Mouse (Mus musculus) spleen, embryonic (tissue): ENCODE data around the gene Ctnnbl1.

Experiments
- CTCF ChIA-PET: fragments of 350-600 bp; sonication (Branson Sonifier 250); formaldehyde crosslinking; loops from one replicate; lab custom pipeline; 2022; lab: Charles Lee

Ctnnbl1 gene

DNA sequence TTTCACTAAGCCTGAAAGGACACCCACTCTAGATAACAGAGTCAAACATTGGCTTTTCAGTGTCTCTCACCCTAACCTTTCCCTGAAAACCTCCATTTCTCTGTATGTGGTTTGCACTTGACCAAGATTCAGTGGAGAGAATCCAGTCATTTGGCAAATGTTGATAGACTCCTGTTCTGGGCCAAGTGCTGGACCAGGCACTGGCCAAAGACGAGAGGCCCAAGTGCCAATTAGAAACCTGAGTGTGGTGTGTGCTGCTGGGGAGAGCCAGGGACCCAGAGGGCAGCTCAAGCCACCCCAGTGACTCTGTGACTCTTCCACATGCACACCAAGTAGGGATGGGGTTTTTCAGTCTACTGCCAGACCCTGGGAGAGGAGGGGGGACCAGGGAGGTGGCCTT is 136.5 kb downstream of the Ctnnbl1 start:
- CTCF ChIA-PET = no interaction called here

DNA sequence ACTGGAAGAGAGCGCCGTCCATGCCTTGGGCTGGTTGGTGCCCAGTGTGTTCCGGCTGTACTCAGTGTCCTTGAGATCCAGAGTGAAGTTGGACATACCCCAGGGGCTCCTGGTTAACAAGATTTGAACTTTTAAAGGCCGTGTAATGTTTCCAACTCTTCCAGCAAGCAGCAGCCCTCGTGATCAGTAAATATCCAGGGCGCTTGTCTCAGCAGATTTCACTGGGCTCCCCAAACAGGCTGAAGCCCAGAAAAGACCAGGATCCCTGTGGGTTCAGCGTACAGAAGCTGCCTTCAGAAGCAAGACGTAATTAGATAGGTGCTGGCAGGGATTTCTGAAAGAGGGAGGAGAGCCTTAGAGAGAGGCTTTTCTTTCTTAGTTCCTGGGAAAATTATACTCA is 137.9 kb downstream of the Ctnnbl1 start:
- CTCF ChIA-PET = no interaction called here

DNA sequence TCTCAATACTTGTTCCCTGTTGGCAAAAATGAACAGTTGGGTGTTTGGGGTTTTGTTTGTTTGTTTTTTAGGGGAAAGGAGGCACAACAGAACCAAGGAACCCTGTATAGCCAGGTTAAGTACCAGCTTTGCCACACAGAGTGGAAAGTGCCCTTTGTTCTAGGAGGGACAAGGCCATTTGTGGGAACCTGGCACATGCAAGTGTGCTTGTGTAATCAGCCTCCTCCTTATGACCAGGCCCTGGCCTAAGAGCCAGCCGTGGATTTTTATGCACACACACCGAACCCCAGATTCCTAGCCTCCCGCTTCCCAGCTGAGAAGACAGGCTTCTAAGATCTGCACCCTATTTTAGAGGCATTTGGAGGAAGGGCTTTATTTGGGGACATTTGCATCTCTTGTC is 140.2 kb downstream of the Ctnnbl1 start:
- CTCF ChIA-PET = no interaction called here

DNA sequence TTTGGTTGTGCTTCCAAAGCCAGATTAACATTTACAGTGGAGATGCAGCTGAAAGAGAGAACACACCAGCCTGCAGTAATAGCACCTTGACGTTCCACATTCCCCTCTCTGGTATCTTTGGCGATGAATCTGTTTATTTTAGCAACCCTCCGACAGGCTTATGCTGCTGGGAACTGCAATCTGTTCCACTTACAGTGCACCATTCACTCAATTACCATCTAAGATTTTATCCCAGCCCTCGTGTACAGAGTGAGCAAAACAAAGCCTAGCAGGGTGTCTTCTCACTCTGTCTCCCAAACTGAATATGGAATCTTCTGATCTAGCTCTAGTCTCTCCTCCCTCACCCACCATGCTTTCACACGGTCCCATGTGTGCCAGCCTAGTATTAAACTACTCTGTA is 140.8 kb downstream of the Ctnnbl1 start:
- CTCF ChIA-PET = no interaction called here

DNA sequence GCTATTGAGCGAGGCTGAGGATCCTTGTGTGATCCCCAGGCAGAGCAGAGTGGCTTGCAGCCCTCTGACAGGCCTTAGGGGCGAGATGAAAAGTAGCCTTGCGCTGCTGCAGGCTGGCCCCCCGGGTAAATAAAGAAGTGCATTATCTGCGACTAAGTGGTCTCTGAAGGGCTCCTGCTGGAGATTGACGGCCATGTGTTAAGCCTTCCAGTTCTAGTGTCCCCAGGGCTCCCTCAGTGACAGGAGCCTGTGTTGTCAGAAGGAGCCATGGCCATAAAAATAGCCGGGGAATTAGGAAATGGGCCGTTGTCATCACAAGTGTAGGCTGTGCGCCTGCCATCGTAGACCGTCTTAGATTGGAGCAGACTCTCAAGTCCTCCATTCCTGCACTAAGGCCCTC is 144.7 kb downstream of the Ctnnbl1 start:
- CTCF ChIA-PET = no interaction called here

DNA sequence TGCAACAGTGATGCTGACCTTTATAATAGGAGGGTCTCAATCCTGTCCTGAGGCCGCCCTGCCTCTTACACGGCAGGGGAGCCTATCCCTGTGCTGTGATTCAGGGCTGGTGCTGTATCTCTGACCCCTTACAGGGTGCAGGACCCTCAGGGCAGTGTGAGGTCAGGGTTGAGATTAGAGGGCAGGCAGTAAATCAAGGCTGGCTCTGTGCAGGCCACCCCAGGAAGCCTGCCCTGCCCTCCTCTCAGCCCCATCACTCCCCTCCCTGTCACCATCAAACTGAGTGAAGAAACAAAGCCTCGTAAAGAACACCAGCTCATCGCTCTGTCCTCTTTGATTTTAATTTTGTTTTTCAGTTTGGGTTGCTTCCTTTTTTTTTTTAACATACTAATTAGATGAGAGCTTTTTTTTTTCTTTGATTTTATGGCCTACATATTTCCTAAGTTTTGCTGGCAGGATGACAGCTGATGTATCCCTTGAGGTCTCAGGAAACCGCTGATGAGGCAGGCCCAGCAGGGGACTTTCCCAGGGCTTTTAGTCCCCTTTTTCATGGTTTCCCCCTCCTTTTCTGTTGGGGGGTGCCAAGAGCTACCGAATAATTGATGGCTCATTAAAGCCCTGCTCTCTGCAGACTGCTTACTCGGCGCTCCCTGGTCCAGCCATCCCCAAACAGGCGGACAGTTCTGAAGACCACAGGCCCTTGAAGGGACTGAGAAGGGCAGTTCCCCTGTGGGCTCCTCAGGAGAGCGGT is 150.2 kb downstream of the Ctnnbl1 start:
- CTCF ChIA-PET = no interaction called here

DNA sequence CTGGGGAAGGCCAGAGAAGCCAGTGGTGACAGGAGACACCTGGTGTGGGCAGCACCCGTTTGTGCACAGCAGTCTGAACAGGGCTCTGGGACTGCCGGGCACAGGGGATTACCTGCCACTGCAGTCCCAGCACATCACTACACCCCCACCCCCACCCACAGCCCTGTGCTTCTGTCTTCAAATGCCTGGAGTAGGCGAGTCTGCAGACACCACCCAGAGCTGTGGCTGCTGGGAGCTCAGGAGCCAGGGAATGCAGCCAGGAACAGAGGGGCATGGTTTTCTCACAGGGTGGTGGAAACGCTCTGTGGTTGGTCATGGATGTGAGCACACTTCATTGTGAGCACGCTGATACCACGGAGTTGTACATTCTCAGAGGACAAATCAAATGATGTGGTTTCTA is 154.0 kb downstream of the Ctnnbl1 start:
- CTCF ChIA-PET = interaction anchor here (0.7 kb wide), 1 partner anchor 914 kb away, joined by 7 read pairs; no protein-coding TSS in a partner anchor

DNA sequence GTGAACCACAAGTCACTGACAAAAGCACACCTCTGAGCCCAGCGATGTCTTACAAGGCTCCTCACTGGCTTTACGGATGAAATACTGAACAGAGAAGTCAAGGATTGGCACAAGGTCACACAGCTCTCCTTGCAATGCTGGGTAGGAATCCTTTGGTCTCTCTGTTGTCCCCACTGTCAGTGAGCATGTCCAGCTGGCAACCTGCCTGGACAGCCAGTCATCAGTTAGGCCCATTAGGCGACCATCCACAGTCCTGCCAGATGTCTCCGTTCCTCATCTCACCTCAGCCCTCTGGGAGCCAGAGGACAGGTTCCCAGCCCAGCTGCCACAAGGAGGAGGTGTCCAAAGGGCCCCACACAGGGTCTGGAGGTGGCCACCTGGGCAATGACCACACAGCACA is 159.9 kb downstream of the Ctnnbl1 start:
- CTCF ChIA-PET = no interaction called here

DNA sequence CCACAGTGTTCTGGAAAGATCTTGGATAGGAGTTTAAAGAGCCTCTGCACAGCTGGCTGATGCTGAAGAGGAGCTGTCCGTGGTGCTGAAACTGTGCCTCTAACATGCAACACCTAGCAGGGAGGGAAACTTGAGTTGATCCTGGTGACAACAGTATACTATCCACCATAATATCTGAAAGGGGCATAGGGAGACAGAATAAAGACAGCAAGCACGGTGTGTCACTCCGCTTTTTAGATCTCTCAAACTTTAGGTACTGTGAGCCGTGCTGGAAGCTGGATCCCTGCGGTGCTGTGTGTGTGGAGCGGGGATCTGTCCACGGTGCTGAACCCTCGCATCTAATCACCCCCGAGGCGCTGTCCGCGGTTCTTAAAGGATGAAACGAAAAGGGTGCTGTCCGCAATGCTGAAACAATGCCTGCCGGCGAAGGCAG is 176.0 kb downstream of the Ctnnbl1 start:
- CTCF ChIA-PET = no interaction called here

DNA sequence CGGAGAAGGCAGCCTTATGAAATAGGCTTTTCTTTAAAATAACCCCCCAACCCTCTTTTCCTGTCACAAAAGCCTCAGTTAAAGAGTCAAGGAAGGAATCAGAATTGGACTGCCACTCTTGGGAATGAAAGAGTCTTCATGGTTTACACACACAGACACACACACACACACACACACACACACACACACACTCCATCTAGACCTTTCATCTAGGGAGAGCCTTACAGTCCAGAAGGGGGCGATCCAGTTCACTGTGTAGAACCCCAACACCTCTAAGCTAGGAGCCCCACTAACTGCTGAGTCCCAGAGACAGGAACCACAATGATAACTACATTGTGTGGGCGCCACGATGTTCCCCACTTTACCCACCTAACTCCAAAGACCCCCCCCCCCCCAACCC is 176.5 kb downstream of the Ctnnbl1 start:
- CTCF ChIA-PET = no interaction called here

DNA sequence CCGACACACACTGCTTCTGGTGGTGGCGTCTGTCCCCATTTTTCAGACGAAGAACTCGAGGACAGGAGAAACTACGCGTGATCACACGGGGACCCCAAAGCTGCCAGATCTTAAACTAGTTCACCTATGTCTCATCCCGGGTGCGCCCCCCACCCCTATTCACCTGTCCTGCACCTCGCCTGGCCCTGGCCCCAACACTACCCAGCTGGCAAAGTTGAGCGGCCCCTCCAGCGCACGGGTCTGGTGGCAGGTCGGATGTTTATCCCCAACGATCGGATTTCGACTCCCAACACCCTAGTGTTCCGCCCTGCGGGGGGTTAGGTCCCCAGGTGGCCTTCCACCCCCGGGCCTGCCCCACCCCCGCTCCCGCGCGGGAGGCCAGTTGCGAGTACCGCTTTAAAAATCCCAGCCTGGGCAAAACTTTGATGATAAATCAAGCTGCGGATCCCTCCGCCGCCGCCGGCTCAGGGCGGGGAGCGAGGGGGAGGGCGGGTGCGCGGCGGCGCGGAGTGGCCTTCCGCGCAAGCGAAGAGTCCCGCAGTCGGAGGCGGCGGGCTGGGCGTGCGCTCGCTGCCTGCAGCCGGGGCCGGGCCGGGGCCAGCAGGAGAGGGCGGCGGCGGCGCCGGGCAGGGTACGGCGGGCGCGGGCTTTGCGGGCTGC is 177.0 kb downstream of the Ctnnbl1 start, which contains the start of gene Vstm2l:
Gene Vstm2l (plus strand): TSS at position 549 of the 660 bp plus-strand sequence.
- CTCF ChIA-PET = no interaction called here

DNA sequence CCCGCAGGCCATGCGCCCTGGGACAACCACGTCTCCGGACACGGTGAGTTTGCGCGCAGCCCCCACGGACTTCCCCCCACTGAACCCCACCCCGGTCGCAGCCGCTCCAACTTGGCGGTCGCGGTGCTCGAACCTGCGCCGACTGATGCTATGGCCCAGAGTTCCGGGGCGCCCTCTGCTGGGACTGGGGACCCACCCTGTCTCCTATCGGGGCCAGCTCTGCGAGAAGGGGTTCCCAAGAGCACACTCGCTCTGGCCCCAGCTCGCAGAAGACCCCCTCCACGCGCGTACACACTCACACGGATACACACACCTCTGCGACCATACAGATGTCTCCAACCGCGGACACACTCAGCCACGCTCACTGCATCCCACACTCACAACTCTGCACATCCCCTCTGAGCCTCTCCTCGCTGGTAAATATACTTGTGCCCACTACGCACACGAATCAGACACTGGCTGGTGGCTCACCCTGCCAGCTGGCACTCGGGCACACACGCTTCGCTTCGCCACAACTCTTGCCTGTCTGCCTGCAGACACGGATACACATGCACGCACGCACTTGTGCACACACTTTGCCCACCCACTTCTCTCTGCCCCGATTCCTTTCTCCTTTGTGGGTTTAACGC is 177.8 kb downstream of the Ctnnbl1 start:
- CTCF ChIA-PET = no interaction called here

DNA sequence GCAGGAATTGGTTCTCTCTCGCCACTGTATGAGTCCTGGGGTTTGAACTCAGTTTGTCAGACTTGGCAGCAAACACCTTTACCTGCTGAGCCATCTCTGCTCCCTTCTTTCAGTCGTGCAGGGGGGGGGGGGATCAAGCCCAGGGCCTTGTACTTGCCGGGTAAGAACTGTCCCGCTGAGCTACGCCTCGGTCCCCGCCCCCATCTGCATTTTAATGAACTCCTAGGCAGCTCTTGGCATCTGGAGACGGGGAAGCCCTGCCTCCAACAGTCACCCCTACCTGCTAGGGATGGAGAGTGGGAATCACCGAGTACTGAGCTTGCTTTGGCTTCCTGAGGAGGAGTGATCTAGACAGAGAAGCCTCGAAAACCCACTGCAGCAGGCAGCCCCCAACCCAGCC is 181.3 kb downstream of the Ctnnbl1 start:
- CTCF ChIA-PET = no interaction called here

DNA sequence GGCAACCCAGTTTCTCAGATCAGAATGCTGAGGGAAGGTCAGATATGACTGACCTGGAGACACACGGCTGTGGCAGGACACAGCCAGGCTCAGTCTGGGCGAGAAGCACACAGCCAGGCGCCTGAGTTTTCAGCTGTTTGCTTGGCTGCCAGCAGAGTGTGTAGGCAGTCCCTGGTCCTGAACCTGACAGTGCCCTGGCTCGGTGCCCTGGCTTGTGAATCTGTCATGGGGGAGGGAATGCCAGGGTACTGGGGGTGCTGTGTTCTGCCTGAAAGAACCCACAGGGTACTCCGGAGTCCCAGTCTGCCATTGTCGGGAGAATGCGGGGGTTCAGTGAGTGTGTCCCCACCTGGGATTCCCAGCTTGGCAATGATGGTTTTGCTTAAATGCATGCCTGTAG is 184.3 kb downstream of the Ctnnbl1 start:
- CTCF ChIA-PET = no interaction called here

DNA sequence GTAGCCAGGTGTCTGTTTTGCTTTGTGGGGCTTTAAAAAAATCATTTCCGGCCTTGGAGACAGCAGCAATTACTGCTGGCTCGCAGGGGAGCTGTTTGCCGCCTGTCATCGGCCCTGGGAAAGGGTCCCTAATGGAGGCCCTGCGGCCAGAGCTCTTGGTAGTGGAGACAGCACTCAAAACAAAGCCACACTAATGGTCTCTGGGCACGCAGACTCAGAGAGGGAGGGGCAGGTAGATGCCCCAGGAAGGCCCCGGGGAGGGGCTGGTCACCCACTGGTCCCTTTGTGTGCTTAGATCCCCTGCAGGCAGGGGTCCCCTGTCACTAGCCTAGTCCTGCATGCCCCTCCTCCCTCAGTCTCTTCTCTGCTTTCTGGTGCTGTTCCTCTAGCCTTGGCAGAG is 186.2 kb downstream of the Ctnnbl1 start:
- CTCF ChIA-PET = no interaction called here

DNA sequence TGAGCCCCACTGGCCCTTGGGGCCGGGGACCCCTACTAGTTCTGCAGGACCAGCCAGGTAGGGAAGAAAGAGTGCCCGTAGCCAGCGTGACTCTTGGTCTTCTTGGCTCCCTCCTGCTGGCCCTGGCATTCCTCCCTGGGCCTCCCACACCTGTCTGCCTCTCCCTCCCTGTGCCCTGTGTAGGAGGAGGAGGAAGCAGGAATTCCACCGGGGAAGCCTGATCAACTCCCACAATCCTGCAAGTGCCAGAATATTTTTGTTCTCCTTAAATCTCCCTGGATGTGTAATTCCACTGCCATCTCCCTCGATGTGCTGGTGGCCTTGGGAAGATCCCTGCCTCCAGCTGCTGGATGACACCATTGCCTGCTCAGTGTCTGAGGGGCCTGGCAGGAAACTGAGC is 187.3 kb downstream of the Ctnnbl1 start:
- CTCF ChIA-PET = no interaction called here

DNA sequence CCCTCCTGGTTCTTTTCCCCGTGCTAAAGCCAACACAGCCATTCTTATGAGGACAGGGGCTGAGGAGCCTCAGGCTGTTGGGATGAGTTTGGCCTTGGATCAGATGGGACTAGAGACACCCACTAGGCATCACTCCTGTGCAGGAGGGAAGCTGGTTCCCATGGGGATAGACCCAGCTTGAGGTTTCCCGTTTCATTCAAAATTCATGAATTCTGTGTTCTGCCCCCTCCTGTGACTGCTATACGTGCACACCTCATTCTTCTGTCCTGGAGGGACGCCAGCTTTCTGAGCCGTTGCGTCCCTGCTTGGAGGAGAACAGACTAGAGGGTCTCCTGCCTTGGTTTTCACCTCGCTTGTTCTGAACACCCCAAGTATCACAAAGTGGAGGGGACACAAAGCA is 189.3 kb downstream of the Ctnnbl1 start:
- CTCF ChIA-PET = no interaction called here

DNA sequence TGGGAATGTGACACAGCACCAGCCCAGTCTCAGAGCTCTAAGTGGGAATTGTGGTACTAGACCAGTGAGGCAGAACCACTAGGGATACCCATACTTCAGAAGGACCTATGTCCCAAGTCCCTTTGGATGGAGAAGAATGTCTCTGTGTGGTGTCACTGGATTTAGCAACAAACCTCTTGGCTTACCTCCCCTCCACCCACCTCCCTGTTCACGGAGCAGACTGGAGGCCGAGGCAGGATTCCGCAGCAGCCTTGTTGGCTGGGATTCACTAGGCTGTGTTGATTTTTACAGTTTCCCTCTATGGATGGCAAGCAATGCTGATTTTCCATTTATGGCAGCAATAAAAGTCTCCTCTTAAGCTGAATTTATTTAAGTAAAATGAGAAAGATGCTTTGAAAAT is 189.7 kb downstream of the Ctnnbl1 start:
- CTCF ChIA-PET = no interaction called here

DNA sequence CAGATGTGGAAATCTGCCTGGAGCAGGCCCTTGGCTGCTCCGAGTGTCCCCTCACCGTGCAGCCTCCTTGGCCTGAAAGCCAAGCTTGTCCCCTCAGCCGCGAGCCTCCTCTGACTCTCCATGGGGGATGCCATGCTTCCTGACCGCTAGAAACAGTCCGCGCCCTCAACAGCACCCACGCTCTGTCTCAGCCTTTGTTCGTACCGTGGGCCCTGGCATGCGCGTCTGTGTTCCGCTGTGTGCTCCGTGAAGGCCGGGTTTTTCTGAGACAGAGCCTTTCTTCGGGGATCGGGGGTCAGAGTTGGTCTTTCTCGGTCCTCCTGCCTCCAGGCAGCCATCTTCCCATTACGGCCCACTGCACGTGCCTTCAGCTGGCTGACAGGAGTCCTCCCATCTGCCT is 190.2 kb downstream of the Ctnnbl1 start:
- CTCF ChIA-PET = no interaction called here

DNA sequence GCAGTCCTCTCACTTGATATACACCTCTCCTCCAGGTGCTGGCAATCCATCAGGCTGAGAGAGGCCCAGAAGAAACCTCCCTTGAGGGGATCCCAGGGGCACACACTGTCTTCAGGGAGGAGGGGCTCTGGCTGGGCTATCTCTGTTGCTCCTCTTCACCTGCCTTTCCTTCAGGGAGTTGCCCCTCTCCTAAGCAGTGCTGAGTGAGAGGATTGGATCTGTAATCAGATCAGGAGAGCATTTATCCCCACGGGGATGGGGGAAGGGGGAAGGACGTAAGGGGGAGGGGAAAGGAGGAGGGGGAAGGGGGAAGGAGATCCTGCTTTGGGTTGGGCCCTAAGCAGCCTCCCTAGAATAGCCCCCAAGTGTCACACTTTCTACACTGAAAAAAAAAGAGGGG is 190.6 kb downstream of the Ctnnbl1 start:
- CTCF ChIA-PET = no interaction called here

DNA sequence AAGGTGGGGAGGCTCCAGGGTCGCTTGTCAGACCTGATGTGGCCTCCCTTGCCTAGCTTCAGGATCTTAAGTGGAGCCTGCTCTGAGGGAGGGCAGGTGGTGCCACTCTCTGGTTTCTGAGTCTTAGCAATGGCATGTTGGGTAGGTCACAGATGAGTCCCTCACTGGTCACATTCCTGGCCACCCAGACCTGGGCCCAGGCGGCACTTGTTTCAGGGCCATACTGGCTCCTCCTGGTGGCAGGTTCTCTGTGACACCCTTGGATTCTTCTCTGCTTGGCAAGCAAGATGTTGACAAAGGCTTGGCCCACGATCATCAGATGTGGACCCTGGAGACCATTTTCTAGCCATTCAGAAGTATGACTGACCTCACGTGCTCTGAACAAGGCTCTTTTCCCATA is 195.5 kb downstream of the Ctnnbl1 start:
- CTCF ChIA-PET = no interaction called here

DNA sequence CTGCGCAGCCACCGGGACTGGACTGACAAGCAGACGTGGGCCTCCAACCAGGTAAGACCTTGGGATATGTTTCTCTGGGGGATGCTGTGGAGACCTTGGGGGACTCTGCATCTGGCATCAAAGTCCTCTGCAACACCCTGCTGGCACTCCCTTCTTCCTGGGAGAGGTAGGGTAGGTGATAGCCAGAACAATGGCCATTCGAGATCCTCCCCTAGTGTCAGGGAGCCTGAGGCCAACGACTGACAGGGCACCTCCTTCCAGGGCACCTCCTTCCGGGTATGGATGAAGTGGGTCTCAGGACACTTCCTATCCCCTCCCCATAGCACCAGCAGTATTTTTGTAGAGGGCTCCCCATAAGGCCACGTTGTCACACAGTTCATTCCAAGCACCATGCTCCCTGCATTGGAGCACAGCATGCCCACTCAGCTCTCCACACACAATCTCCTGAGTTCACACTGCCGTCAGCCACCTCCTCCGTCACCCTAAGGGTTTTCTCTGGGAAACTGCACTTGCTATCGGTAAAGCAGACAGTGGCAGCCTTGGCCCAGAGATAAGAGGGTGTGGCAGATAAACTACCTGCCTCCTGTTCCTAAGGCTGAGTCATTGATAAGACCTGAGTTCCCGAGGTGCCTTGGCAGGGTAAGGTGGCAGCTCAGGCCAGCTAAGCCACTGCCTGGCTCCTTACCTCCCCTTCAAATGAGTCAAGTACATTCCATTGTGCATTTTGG is 198.4 kb downstream of the Ctnnbl1 start:
- CTCF ChIA-PET = no interaction called here
